Mouse (Mus musculus) stomach, postnatal 0 days (tissue): ENCODE results near the gene Bpifb2.

Source experiments
- CTCF ChIP-seq: IDR thresholded peaks from 2 replicates; pipeline ENCODE4 v1.5.1; 2016; ENCODE audit warnings: antibody characterized with exemption, low read depth, mild to moderate bottlenecking, moderate library complexity
- EP300 ChIP-seq: optimal IDR thresholded peaks from 2 replicates; pipeline ENCODE3; 2016; ENCODE audit warnings: antibody characterized with exemption

DNA sequence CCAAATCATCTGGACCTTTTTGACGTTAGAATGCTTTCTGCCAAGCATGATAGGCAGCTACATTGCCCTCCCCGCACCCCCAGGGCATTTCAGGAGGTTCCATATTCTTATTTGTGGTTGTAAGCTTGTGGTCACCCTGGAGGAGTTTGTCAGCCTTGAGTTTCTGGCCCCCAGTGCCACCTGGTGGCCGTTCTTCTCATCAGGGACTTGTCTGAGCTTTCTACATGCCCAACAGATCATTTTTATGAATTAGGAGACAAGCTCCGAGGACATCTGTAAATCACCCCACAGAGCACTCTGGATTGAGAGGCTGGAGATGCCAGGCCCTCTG is 23.9 kb upstream of the Bpifb2 start:
- TF ChIP-seq CTCF (peak; percentile 67), EP300 (no peak)
